Mouse (Mus musculus) spleen, adult 2 months (tissue): ENCODE data around the gene Pex10.

Experiments
- CTCF ChIP-seq: fragments of 200-500 bp; IDR thresholded peaks from 2 replicates; pipeline ENCODE4 v1.5.1; 2011; ENCODE audit warnings: mild to moderate bottlenecking, inconsistent platforms; ENCODE audit not compliant: insufficient read depth, insufficient read length, insufficient replicate concordance; ENCODE audit errors: extremely low read depth
- POLR2A ChIP-seq: fragments of 200-500 bp; IDR thresholded peaks from 2 replicates; pipeline ENCODE4 v1.6.1; 2011; ENCODE audit warnings: low read depth, low read length, inconsistent platforms

DNA sequence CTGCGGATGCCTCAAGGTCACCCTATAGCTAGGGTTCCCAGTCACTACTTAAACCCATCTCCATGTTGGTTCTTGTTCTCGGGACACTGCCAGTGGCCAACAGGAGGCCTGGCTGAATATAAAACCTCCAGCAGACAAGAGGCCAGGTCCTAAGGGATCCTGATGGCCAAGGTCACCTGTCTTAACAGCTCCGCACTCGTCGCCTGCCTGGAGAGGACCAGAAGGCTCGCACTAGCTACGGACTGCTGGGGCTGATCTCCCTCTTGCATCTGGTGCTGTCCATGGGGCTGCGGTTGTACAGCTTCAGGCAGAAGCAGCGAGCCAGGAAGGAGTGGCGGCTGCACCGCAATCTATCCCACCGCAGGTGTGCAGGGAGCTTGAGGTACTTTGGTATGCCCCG is 3.4 kb downstream of the Pex10 start:
- TF ChIP-seq CTCF (no peak), POLR2A (no peak)
